Mouse (Mus musculus): ENCODE measurements around the gene Lcn6. TPM values are rescaled to one million over a fixed set of nuclear protein-coding genes. Genes with fewer than 3 reads are reported as not detected.

Lcn6 gene
- total and polyA plus RNA-seq, 2 experiments from 2014 or later: not detected

GRCm38 (mm10) chr2:25717222-25717621, 40.6 kb downstream of the Lcn6 start:
- no peak for DNase-seq (ENCODE audit: low spot score)
- no peak for TF ChIP-seq CTCF (IDR thresholded peaks at IDR 0.05; ENCODE audit: low read depth)
- H3K4me2 ChIP-seq (ENCODE audit: low read depth, low read length): no peak overlapping the region
- H3K9ac ChIP-seq (replicated peaks; ENCODE audit: low read length): no peak overlapping the region
- H3K27me3 ChIP-seq (ENCODE audit: insufficient read depth, low read length): no peaks in the 10 kb centered on the region
- H3K9me3 ChIP-seq (ENCODE audit: low read length): no peaks in the 10 kb centered on the region
- no peak overlapping the region for H3K27ac ChIP-seq
- ATAC-seq: no peak
- H3K4me3 ChIP-seq (ENCODE audit: low read length): no peak overlapping the region
- no peaks in the 10 kb centered on the region for H3K36me3 ChIP-seq (ENCODE audit: insufficient read depth, low read length)
- H3K4me1 ChIP-seq (ENCODE audit: insufficient read depth, low read length): no peaks in the 10 kb centered on the region

Other genes with a start within 250 kb of the Lcn6 start
- 84.6 and 94.9 TPM in 2 replicates for gene Abca2, start 248.1 kb upstream of the Lcn6 start, total RNA-seq (2014; rRNA removed)
- 10.7 and 12.5 TPM in 2 replicates for gene Abca2, start 248.1 kb upstream of the Lcn6 start, polyA plus RNA-seq (2015; fragmentation: Nextera tagmentation; extraction: Ambion mirVana)
- gene Clic3, start 219.9 kb upstream of the Lcn6 start, total RNA-seq (2014; rRNA removed): 0.97 and 3.9 TPM in 2 replicates
- gene Clic3, start 219.9 kb upstream of the Lcn6 start, polyA plus RNA-seq (2015; fragmentation: Nextera tagmentation; extraction: Ambion mirVana): 4.1 and 4.8 TPM in 2 replicates
- gene Paxx, start 215.7 kb upstream of the Lcn6 start, total RNA-seq (2014; rRNA removed): 183 and 187 TPM in 2 replicates
- 141 and 145 TPM in 2 replicates for gene Paxx, start 215.7 kb upstream of the Lcn6 start, polyA plus RNA-seq (2015; fragmentation: Nextera tagmentation; extraction: Ambion mirVana)
- gene Ptgds, start 206.7 kb upstream of the Lcn6 start, total RNA-seq (2014; rRNA removed): 1,517 and 2,498 TPM in 2 replicates
- 2,872 and 3,193 TPM in 2 replicates for gene Ptgds, start 206.7 kb upstream of the Lcn6 start, polyA plus RNA-seq (2015; fragmentation: Nextera tagmentation; extraction: Ambion mirVana)
- gene Lcn12, start 182.9 kb upstream of the Lcn6 start, total RNA-seq (2014; rRNA removed): not detected in 2 replicates
- not detected in 2 replicates for gene Lcn12, start 182.9 kb upstream of the Lcn6 start, polyA plus RNA-seq (2015; fragmentation: Nextera tagmentation; extraction: Ambion mirVana)
- 140 and 175 TPM in 2 replicates for gene Fbxw5, start 176.0 kb upstream of the Lcn6 start, total RNA-seq (2014; rRNA removed)
- 93.4 and 102 TPM in 2 replicates for gene Fbxw5, start 176.0 kb upstream of the Lcn6 start, polyA plus RNA-seq (2015; fragmentation: Nextera tagmentation; extraction: Ambion mirVana)
- gene C8g, start 175.1 kb upstream of the Lcn6 start, total RNA-seq (2014; rRNA removed): 0.58 and 0.68 TPM in 2 replicates
- 6.5 and 8.0 TPM in 2 replicates for gene C8g, start 175.1 kb upstream of the Lcn6 start, polyA plus RNA-seq (2015; fragmentation: Nextera tagmentation; extraction: Ambion mirVana)
- 10.0 and 11.4 TPM in 2 replicates for gene Traf2, start 129.8 kb upstream of the Lcn6 start, total RNA-seq (2014; rRNA removed)
- 9.2 and 9.3 TPM in 2 replicates for gene Traf2, start 129.8 kb upstream of the Lcn6 start, polyA plus RNA-seq (2015; fragmentation: Nextera tagmentation; extraction: Ambion mirVana)
- gene Edf1, start 118.9 kb upstream of the Lcn6 start, total RNA-seq (2014; rRNA removed): 159 and 274 TPM in 2 replicates
- gene Edf1, start 118.9 kb upstream of the Lcn6 start, polyA plus RNA-seq (2015; fragmentation: Nextera tagmentation; extraction: Ambion mirVana): 394 and 413 TPM in 2 replicates
- gene Mamdc4, start 101.9 kb upstream of the Lcn6 start, total RNA-seq (2014; rRNA removed): 1.2 and 2.5 TPM in 2 replicates
- gene Mamdc4, start 101.9 kb upstream of the Lcn6 start, polyA plus RNA-seq (2015; fragmentation: Nextera tagmentation; extraction: Ambion mirVana): 1.2 and 2.0 TPM in 2 replicates
- 35.4 and 48.2 TPM in 2 replicates for gene Phpt1, start 101.6 kb upstream of the Lcn6 start, total RNA-seq (2014; rRNA removed)
- gene Phpt1, start 101.6 kb upstream of the Lcn6 start, polyA plus RNA-seq (2015; fragmentation: Nextera tagmentation; extraction: Ambion mirVana): 232 and 242 TPM in 2 replicates
- gene Ajm1, start 95.0 kb upstream of the Lcn6 start, total RNA-seq (2014; rRNA removed): 22.4 and 29.1 TPM in 2 replicates
- 18.8 and 19.8 TPM in 2 replicates for gene Ajm1, start 95.0 kb upstream of the Lcn6 start, polyA plus RNA-seq (2015; fragmentation: Nextera tagmentation; extraction: Ambion mirVana)
- gene Rabl6, start 68.3 kb upstream of the Lcn6 start, total RNA-seq (2014; rRNA removed): 71.8 and 74.9 TPM in 2 replicates
- gene Rabl6, start 68.3 kb upstream of the Lcn6 start, polyA plus RNA-seq (2015; fragmentation: Nextera tagmentation; extraction: Ambion mirVana): 53.0 and 62.4 TPM in 2 replicates
- gene Ccdc183, start 59.1 kb upstream of the Lcn6 start, total RNA-seq (2014; rRNA removed): not detected in 2 replicates
- 0.35 and 0.48 TPM in 2 replicates for gene Ccdc183, start 59.1 kb upstream of the Lcn6 start, polyA plus RNA-seq (2015; fragmentation: Nextera tagmentation; extraction: Ambion mirVana)
- gene Tmem141, start 54.8 kb upstream of the Lcn6 start, total RNA-seq (2014; rRNA removed): 48.0 and 59.8 TPM in 2 replicates
- 52.0 and 56.9 TPM in 2 replicates for gene Tmem141, start 54.8 kb upstream of the Lcn6 start, polyA plus RNA-seq (2015; fragmentation: Nextera tagmentation; extraction: Ambion mirVana)
- 2.2 and 2.7 TPM in 2 replicates for gene Fcna, start 48.8 kb upstream of the Lcn6 start, total RNA-seq (2014; rRNA removed)
- gene Fcna, start 48.8 kb upstream of the Lcn6 start, polyA plus RNA-seq (2015; fragmentation: Nextera tagmentation; extraction: Ambion mirVana): 3.7 and 4.3 TPM in 2 replicates
- gene Lcn8, start 23.7 kb upstream of the Lcn6 start, total RNA-seq (2014; rRNA removed): not detected in 2 replicates
- not detected in 2 replicates for gene Lcn8, start 23.7 kb upstream of the Lcn6 start, polyA plus RNA-seq (2015; fragmentation: Nextera tagmentation; extraction: Ambion mirVana)
- gene Lcn5, start 18.8 kb upstream of the Lcn6 start, total RNA-seq (2014; rRNA removed): not detected in 2 replicates
- not detected in 2 replicates for gene Lcn5, start 18.8 kb upstream of the Lcn6 start, polyA plus RNA-seq (2015; fragmentation: Nextera tagmentation; extraction: Ambion mirVana)
- gene Lcn10, start 5.9 kb downstream of the Lcn6 start, total RNA-seq (2014; rRNA removed): not detected in 2 replicates
- gene Lcn10, start 5.9 kb downstream of the Lcn6 start, polyA plus RNA-seq (2015; fragmentation: Nextera tagmentation; extraction: Ambion mirVana): not detected in 2 replicates
- gene Obp2a, start 23.3 kb downstream of the Lcn6 start, total RNA-seq (2014; rRNA removed): not detected in 2 replicates
- not detected in 2 replicates for gene Obp2a, start 23.3 kb downstream of the Lcn6 start, polyA plus RNA-seq (2015; fragmentation: Nextera tagmentation; extraction: Ambion mirVana)
- 90.3 and 92.6 TPM in 2 replicates for gene Bmyc, start 30.0 kb downstream of the Lcn6 start, total RNA-seq (2014; rRNA removed)
- 206 and 219 TPM in 2 replicates for gene Bmyc, start 30.0 kb downstream of the Lcn6 start, polyA plus RNA-seq (2015; fragmentation: Nextera tagmentation; extraction: Ambion mirVana)
- not detected in 2 replicates for gene Obp2b, start 60.2 kb downstream of the Lcn6 start, total RNA-seq (2014; rRNA removed)
- not detected in 2 replicates for gene Obp2b, start 60.2 kb downstream of the Lcn6 start, polyA plus RNA-seq (2015; fragmentation: Nextera tagmentation; extraction: Ambion mirVana)
- not detected in 2 replicates for gene Lcn3, start 88.8 kb downstream of the Lcn6 start, total RNA-seq (2014; rRNA removed)
- gene Lcn3, start 88.8 kb downstream of the Lcn6 start, polyA plus RNA-seq (2015; fragmentation: Nextera tagmentation; extraction: Ambion mirVana): not detected in 2 replicates
- not detected in 2 replicates for gene Lcn11, start 100.2 kb downstream of the Lcn6 start, total RNA-seq (2014; rRNA removed)
- gene Lcn11, start 100.2 kb downstream of the Lcn6 start, polyA plus RNA-seq (2015; fragmentation: Nextera tagmentation; extraction: Ambion mirVana): not detected in 2 replicates
- gene Gm13539, start 105.5 kb downstream of the Lcn6 start, total RNA-seq (2014; rRNA removed): not detected in 2 replicates
- gene Gm13539, start 105.5 kb downstream of the Lcn6 start, polyA plus RNA-seq (2015; fragmentation: Nextera tagmentation; extraction: Ambion mirVana): not detected in 2 replicates
- gene Glt6d1, start 139.1 kb downstream of the Lcn6 start, total RNA-seq (2014; rRNA removed): not detected in 2 replicates
- not detected in 2 replicates for gene Glt6d1, start 139.1 kb downstream of the Lcn6 start, polyA plus RNA-seq (2015; fragmentation: Nextera tagmentation; extraction: Ambion mirVana)
- not detected in 2 replicates for gene Lcn9, start 146.4 kb downstream of the Lcn6 start, total RNA-seq (2014; rRNA removed)
- not detected in 2 replicates for gene Lcn9, start 146.4 kb downstream of the Lcn6 start, polyA plus RNA-seq (2015; fragmentation: Nextera tagmentation; extraction: Ambion mirVana)
- gene Sohlh1, start 170.5 kb downstream of the Lcn6 start, total RNA-seq (2014; rRNA removed): not detected in 2 replicates
- gene Sohlh1, start 170.5 kb downstream of the Lcn6 start, polyA plus RNA-seq (2015; fragmentation: Nextera tagmentation; extraction: Ambion mirVana): not detected in 2 replicates
- gene Kcnt1, start 186.9 kb downstream of the Lcn6 start, total RNA-seq (2014; rRNA removed): 52.7 and 52.8 TPM in 2 replicates
- gene Kcnt1, start 186.9 kb downstream of the Lcn6 start, polyA plus RNA-seq (2015; fragmentation: Nextera tagmentation; extraction: Ambion mirVana): 21.9 and 23.2 TPM in 2 replicates

Data from hindbrain, postnatal 0 days (tissue).